Mouse (Mus musculus): ENCODE measurements at regions not wholly inside any gene's neighbourhood (a gene's known extent, or its start where the extent isn't known, plus 50 kb on each side); places are given as distances from the start of the nearest gene placed in this dataset.

- no peak for DNase-seq (ENCODE audit: low spot score in 2 of 2)
Observed at GRCm38 (mm10) chr15:96183069-96183468, 104.2 kb upstream of the Arid2 start.

GRCm38 (mm10) chr15:96184666-96185065 lies 102.7 kb upstream of the Arid2 start:
- no peak for DNase-seq (ENCODE audit: low spot score in 2 of 2)

GRCm38 (mm10) chr15:96185429-96185828 lies 101.9 kb upstream of the Arid2 start:
- no peak for DNase-seq (ENCODE audit: low spot score in 2 of 2)

GRCm38 (mm10) chr15:96185901-96186300 lies 101.4 kb upstream of the Arid2 start:
- DNase-seq (ENCODE audit: low spot score in 2 of 2) = no peak

GRCm38 (mm10) chr15:96189551-96189950 lies 97.8 kb upstream of the Arid2 start:
- no peak for DNase-seq (ENCODE audit: low spot score in 2 of 2)

- no peak for DNase-seq (ENCODE audit: low spot score in 2 of 2)
Observed at GRCm38 (mm10) chr15:96197413-96197812, 89.9 kb upstream of the Arid2 start.

DNA sequence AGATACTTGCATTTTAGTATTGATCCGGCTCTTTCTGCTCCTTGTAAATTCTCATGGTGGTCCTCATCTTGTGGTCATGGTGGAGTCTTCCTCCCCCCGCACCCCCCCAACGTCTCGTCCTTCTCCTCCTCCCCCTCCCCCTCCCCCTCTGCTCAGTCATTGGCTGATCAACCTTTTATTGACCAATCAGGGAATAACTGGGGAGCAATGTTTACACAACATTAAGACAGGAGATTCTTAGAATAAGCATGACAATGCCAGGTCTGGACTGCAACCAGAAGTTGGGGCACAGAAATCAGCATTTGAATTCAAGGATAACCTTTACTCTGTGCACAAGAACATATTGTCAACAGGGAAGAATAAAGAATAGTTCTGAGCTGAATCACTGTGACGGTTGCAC lies 89.4 kb upstream of the Arid2 start:
- no peak for DNase-seq (ENCODE audit: low spot score in 2 of 2)

DNA sequence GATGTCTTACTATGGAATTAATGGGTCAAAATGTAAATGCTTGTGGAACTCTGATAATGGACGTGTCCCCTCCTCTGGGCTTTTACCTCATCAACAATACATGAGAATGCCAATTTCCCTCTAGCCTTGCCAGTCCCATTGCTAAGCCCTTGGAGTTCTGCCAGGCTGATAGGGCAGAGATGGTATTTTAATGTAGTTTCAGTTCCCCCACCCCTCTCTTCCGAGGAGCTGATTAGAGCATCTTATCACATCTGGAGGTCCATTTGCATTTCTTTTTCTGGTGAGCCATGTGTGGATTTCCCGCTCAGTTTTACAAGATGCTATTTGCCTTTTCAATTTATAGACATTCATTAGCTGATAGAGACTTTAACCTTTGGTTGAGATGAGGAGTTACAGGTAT lies 86.0 kb upstream of the Arid2 start:
- no peak for DNase-seq (ENCODE audit: low spot score in 2 of 2)

- no peak for DNase-seq (ENCODE audit: low spot score in 2 of 2)
Observed at GRCm38 (mm10) chr15:96201701-96202460, 85.4 kb upstream of the Arid2 start.

DNA sequence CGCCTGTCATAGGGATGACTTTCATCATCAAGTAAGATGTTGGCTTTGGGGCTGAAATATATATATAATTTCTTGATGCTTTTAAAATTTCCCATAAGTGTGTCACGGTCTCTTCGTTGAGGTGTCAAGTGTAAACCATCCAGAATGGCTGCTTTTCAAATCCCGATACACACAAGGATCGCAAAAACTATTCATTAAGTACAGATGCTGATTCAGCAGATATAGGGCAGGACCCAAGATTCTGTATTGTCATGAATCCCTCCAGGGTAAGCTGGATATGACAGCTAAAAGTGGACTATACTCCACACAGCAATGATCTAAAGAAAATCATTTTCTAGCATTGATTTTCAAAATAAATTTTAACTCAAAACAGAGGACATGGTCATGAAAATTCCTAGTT lies 83.1 kb upstream of the Arid2 start:
- no peak for DNase-seq (ENCODE audit: low spot score in 2 of 2)

DNA sequence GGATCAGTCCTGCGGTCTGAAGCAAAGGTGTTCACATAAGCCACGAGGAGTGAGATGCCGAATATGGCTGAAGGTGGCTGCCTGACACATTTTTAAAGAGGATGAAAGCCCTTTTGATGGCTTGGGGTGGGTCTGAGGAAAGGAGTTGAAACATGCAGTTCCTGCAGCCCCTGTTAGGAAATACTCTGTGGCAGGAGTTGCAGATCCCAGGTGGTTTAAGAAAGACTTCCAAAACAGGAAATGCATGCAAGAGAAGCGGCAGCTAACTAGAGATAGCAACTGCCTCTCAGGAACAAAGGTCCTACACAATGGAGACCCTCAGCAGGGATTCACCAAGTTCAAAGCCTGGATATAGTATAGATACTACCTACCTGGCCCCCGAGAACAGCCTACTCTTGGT lies 82.7 kb upstream of the Arid2 start:
- DNase-seq (ENCODE audit: low spot score in 2 of 2) = no peak

DNA sequence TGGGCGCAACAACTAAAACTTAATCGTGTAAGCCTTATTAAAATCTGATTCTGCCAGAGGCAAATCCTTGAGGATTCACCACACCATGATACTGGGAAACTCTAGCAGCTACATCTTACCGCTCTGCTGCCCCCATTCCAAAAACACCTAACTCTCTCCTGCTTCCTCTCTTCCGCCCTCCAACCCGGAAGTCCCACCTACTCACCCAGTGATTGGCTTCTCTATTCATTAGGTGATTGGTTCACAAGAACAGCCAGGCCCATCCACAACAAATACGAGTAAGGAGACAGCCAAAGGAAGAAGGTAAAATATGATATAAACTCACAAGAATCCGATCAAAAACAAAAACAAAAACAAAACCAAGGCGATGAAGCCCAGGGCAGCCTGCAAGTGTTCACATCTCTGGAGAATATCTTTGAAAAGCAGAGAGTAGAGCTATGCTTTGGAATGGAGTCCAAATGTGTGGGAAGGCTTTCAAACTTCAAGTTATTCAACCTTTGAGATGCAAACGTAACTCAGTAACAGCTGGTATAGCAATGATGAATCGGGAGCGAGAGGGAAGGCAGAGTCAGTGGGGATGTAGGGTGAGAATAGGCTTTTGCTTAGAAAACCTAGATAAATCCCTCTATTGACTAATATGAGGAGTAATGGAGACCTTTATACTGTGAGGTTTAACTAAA lies 76.5 kb upstream of the Arid2 start:
- no peak for DNase-seq (ENCODE audit: low spot score in 2 of 2)

DNA sequence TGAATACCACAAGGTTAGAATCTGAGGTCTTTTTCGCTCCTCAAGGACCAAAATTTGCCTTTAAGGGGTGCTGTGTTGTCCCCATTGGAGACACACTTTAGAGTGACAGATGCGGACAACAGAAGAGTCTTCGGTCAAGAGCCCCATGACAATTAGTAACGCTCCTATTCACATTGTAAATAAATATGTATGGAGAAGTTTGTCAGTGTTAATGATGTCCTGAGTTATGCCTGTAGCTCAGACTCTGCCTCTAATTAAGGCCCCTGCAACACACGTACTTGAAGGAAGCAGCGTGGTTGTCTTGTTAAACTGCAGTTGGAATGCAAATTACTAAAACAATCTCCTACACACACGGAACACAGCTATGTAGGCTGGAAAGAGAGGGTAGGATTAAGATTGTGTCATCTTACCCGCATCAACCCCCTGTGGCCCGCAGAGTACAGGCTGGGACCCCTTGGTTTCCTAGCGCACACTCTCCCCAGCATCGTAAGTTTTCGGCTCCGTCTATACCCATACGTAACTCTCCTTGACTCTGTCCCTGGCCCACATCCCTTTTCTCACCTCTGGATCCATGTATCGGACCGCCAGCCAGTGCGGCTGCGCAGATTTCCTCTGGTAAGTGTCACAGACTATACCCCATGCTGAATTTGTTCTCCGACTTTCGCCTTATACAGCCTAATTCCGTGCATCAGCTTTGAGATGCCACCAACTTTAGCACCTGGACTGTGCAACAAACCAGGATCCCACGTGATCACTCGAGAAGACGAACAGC lies 73.6 kb upstream of the Arid2 start:
- DNase-seq (ENCODE audit: low spot score in 2 of 2) = no peak

DNA sequence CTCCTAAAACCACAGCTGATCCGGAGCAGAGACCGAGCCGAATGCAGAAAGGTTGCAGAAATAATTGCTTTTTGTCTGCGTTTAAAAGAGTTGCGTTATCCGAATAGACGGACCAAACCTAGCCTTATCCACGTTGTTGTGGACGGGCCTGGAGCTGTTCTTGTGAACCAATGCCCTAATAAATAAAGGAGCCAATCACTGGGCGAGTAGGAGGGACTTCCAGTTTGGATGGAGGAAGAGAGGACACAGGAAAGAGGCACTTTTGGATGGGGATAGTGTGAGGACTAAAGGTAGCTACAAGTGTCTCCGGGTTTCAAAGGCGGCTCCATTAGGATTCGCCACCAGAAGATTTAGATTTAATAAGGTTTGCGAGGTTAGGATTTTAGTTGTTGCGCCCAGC lies 69.4 kb upstream of the Arid2 start:
- DNase-seq (ENCODE audit: low spot score in 2 of 2) = no peak

GRCm38 (mm10) chr15:96219746-96220145 lies 67.6 kb upstream of the Arid2 start:
- DNase-seq (ENCODE audit: low spot score in 2 of 2) = no peak

- DNase-seq (ENCODE audit: low spot score in 2 of 2) = no peak
Observed at GRCm38 (mm10) chr15:96231969-96232368, 55.3 kb upstream of the Arid2 start.

DNA sequence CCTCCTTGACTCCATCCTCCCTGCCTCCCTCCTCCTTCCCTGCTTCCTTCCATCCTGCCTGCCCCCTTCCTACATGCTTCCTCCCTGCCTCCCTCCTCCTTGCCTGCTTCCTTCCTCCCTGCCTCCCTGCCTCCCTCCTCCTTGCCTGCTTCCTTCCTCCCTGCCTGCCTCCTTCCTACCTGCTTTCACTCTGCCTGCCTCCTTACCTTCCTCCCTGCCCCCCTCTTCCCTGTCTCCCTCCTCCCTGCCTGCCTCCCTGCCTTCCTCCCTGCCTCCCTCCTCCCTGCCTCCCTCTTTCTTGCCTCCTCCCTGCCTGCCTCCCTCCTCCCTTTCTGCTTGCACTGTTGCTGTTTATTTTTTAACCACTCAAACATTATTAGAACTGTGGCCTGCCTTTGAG lies 54.2 kb upstream of the Arid2 start:
- DNase-seq (ENCODE audit: low spot score in 2 of 2) = no peak

DNA sequence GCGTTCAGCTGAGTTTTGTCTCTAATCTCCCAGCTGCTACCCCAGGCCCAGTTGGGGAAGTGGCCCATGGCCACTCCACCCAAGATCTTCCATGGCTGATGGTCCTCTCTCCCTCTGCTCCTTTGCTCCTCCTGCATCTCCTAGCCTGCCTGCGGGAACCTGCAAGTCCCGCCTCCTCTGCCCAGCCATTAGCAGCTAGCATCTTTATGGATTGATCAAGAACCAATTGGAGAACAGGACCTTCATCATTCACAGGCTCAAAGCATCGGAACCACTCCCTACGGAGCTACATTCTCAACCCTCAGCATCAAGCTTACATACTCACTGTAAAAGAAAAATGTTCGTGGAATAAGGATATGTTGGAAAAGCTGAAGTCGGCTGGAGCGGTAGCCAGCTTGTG lies 52.5 kb upstream of the Arid2 start:
- DNase-seq (ENCODE audit: low spot score in 2 of 2) = no peak
